Mouse (Mus musculus) right cerebral cortex, postnatal 14 days (tissue): ENCODE measurements around the gene Klf6.

Source experiments
- DNase-seq: peaks from one replicate; pipeline ENCODE4 v3.0.0; 2022

Gene Klf6

GRCm38 (mm10) chr13:5917360-5917759 is 56.1 kb downstream of the Klf6 start:
- no peak for DNase-seq

GRCm38 (mm10) chr13:5919966-5920365 is 58.7 kb downstream of the Klf6 start:
- DNase-seq, result no peak
